Mouse (Mus musculus) liver, postnatal 0 days (tissue): ENCODE data around the gene Top2b.

Source experiments
- CTCF ChIP-seq: sonication (generic); IDR thresholded peaks from 2 replicates; pipeline ENCODE4 v1.5.1; 2016; ENCODE audit warnings: antibody characterized with exemption, low read depth
- EP300 ChIP-seq: IDR thresholded peaks from 2 replicates; pipeline ENCODE4 v1.6.1; 2016; ENCODE audit warnings: antibody characterized with exemption, low read depth, mild to moderate bottlenecking

- TF ChIP-seq EP300 (no peak), CTCF (no peak)
Observed at GRCm38 (mm10) chr14:16316715-16317114, 48.3 kb upstream of the Top2b start.
